Mouse (Mus musculus): Measurements from ENCODE around the gene Elavl3.
"Not testable (repeated sequence)": the region's sequence is repeated elsewhere in the genome, so short reads cannot be mapped to it uniquely, and the experiment has no call there.

Elavl3 gene

GRCm38 (mm10) chr9:22051958-22052254 is at the start of gene Elavl3:
Gene Elavl3, minus strand, starts transcription at chr9:22052023.
- DNase-seq (ENCODE audit: extremely low spot score, low spot score), result peak; percentile 80

DNA sequence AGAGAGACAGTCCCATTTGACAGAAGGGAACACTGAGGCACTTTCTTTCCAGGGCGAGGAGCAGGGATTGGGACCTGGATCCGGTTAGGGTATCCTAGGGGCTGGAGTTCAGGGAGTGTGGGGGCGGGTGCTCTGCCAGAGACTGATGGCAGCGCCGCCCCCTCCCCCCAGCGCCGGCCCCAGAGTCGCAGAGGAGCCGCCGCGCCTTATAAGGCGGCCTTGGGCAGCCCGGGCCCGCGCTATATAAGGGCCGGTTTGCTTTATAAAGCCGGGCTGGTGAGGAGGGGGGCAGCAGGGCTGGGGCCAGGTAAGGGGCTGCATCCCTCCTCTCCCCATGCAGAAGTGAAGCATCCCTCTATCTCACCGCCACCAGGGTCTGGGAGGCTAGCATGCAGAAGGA is 48.1 kb upstream of the Elavl3 start:
- no peak for DNase-seq (ENCODE audit: extremely low spot score, low spot score)

- no peak for DNase-seq (ENCODE audit: extremely low spot score, low spot score)
These were observed 47.3 kb upstream of the Elavl3 start, which contains the start of gene Cnn1 for GRCm38 (mm10) chr9:22098993-22099696. Gene Cnn1, plus strand, starts transcription at chr9:22099216.

DNA sequence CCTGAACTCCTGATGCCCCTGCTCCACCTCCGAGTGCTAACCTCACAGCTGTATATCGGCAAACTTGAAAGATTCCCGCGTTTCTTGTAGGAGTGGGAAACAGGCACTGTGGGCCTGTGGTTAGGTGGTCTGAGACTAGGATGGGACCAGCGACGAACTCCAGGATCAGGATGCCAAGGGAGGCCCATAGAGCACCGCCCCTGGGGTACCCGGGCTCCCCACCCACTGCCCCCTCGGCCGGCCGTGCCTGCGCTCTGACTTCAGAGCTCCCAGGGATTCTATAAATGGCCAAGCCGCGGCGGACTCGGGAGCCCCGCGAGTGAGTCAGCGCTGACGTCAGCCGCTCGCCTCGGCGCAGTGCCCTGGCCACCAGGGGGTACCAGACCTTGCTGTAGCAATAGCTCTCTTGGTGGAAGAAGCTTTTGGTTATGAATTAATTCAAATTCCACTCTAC is 44.1 kb upstream of the Elavl3 start:
- peak; percentile 80 for DNase-seq (ENCODE audit: extremely low spot score, low spot score)

GRCm38 (mm10) chr9:22092746-22093145 is 40.9 kb upstream of the Elavl3 start:
- DNase-seq (ENCODE audit: extremely low spot score, low spot score), result no peak

GRCm38 (mm10) chr9:22089986-22090385 is 38.2 kb upstream of the Elavl3 start:
- DNase-seq (ENCODE audit: extremely low spot score, low spot score), result no peak

DNA sequence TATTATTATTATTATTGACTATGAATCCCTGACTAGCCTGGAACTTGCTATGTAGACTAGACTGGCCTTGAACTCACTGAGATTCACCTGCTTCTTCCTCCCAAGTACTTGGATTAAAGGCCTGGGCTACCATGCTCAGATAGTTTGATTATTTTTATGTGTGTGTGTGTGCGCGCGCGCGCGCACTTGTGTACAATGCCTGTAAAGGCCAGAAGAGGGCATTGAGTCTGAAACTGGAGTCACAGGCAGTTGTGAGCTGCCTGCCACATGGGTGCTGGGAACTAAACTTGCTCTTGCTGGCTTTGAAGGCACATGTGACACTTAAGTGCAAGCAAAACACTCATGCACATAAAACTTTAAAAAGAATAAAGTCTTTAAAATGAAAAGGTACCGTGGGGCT is 37.5 kb upstream of the Elavl3 start:
- no peak for DNase-seq (ENCODE audit: extremely low spot score, low spot score)

GRCm38 (mm10) chr9:22087034-22087618 is 35.3 kb upstream of the Elavl3 start:
- DNase-seq (ENCODE audit: extremely low spot score, low spot score), result no peak

DNA sequence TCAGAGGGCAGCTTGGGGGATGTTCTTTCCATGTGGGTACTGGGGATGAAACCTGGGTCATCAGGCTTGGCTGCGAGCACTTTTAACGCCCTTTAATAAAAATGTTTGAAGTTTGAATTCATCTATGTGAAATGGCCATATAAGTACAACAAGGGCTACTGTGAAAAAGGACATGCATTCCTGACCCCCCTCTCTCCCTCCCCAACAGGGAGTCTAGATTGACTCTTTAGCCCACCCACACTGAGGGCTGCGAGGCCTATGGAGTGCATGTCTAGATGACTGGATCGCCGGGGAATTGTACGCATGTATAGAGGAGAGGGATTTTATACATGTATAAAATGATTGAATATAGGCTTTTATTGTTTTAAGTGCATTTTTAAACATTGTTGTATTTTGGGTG is 34.2 kb upstream of the Elavl3 start:
- DNase-seq (ENCODE audit: extremely low spot score, low spot score), result no peak

DNA sequence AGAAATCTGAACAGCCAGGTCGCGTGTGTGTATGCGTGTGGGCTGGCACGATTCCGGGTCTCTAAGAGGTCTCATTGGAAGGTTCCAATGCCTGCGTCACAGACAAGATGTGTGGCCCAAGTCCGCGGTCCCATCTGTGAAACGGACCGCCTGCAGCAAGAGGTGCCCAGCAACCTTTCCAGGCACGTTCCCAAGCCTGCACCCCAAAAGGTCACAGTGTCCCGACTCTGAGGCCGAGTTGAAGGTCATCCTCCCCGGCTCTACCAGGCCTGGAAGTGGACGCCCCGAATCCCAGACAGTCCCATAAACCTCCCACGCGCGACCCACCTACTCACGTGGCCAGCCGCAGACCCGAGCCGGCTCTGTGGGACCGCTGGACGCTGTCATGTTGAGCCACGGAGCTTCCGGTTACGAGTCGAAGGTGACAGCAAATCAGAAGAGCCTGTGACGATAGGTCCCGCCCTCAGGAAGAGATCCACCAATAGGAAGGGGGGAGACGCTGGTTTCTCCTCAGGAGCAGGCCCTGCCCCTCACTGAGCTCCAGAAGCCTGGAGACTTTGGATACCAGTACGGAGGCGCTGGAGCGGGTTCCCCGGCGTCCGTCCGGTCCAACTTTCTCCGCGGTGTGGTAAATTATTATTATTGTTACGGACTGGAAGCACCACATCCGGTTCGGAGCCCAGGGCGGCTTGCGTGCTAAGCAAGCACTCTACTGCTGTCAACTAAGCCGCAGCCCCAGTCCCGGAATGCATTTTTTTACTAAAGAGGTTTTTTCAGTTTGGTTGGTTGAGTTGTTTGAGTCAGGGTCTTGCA is 33.4 kb upstream of the Elavl3 start, which contains the start of gene Ecsit:
TSS of gene Ecsit (minus strand) at position 417 of the 813 bp plus-strand sequence.
- peak; percentile 87 for DNase-seq (ENCODE audit: extremely low spot score, low spot score)

DNA sequence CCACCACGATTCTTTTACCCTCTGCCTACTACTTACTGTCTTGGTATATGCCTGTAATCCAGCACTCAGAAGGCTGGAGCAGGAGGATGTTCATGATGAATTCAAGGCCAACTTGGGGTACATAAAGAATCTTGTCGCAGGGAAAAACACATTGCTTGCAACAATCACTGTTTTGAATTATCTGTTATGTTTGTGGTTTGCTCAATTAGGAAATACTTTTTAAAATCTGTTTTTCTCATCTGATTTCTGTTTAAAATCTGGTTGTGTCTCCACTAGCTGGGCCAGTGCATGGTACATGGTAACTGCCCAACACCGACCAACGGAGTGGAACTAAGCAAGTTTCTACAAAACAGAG is 32.8 kb upstream of the Elavl3 start:
- DNase-seq (ENCODE audit: extremely low spot score, low spot score), result no peak

DNA sequence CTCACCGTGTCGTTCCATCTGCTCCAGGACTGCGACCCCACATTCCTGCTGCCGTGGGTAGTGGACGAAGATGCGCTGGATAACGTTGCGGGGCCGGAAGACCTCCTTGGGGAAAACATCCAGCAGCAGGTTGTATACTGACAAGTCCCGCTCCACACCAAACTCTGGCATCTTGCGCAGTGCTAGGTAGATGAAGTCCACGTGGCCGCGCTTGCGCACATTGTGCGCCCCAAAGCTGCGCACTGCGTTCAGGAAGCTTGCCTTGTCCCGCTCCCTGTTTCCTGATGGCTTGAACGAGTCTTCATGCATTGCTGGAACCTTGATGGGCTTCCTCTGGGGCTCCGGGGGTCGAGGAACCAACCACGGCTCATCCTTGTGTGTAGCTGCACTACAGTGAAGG is 24.4 kb upstream of the Elavl3 start:
- DNase-seq (ENCODE audit: extremely low spot score, low spot score), result no peak

DNA sequence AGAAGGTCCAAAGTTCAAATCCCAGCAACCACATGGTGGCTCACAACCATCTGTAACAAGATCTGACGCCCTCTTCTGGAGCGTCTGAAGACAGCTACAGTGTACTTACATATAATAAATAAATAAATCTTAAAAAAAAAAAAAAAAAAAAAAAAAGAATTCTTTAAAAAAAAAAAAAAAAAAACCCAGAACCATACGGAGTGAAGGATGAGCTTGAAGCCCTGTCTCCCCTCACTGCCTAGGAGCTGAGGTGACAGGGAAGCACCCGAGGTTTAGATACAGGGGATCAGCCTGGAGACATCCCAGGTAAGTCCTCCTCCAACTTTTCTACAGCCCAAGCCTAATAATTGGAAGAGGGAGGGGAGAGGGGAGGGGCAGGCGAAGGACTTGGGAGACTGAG is 24.0 kb upstream of the Elavl3 start:
- DNase-seq (ENCODE audit: extremely low spot score, low spot score), result not testable (repeated sequence)

DNA sequence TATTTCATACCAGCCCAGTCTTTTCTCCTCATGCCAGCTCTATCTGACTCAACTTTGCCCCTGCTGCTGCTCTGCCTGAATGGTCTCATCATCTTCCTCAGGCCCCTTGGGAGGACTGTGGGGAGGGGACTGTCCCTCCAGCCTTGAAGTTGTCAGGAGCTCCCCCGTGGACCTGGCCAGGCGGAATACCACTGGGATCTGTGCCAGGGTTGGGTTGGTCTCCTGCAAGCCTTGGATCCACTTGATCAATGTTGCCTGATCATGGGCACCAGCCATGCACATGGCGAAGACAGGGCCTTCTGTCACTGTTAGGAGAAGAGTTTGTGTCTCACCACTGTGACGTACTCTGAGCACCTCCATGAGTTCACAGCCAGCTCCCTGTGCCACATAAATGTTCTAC is 20.5 kb upstream of the Elavl3 start:
- DNase-seq (ENCODE audit: extremely low spot score, low spot score), result no peak

DNA sequence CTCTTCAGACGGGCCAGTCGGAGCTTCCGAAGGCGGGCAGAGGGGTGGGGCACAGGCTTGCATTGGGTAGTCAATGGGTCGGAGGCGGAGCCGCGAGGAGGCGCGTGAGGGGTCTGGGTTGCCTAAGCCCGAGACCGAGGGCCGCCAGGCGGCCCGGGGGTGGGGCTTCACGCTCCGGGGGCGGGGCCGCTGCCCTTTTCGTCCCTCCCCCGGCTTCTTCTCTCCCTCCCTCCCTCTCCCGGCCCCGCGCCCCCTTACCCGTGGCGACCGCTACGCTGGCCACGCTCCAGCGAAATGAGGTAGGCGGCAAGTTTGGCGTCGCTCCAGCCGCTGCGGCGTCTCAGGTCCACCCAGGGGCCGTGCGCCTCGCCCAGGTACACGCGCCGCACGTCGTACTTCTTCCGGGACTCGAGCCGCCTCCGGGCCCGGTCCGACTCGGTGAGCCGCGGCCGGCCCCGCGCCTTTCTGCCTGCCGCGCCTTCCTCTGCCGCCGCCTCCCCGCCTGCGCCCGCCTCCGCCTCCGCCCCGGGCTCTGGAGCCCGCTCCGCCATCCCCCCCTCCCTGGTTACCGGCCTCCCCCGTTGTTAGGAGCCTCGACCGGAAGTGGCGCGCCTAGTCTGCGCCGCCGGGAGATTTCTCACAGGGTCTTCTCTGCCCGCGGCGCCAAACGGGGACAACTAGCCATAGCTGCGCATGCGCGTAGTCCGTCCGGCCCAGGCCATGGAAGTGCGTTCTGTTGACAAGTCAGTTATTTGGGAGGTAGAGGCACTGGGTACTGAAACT is 19.2 kb upstream of the Elavl3 start, which contains the start of the genes Gm49318 and Zfp653:
TSS of gene Gm49318 (minus strand) at position 469 of the 783 bp plus-strand sequence.
TSS of gene Zfp653 (minus strand) at position 586 of the 783 bp plus-strand sequence.
- peak; percentile 95 for DNase-seq (ENCODE audit: extremely low spot score, low spot score)

GRCm38 (mm10) chr9:22069881-22070553 is 18.2 kb upstream of the Elavl3 start:
- no peak for DNase-seq (ENCODE audit: extremely low spot score, low spot score)

- no peak for DNase-seq (ENCODE audit: extremely low spot score, low spot score)
These were observed 15.4 kb upstream of the Elavl3 start for GRCm38 (mm10) chr9:22067195-22067594.

GRCm38 (mm10) chr9:22066433-22066832 is 14.6 kb upstream of the Elavl3 start:
- DNase-seq (ENCODE audit: extremely low spot score, low spot score), result no peak

DNA sequence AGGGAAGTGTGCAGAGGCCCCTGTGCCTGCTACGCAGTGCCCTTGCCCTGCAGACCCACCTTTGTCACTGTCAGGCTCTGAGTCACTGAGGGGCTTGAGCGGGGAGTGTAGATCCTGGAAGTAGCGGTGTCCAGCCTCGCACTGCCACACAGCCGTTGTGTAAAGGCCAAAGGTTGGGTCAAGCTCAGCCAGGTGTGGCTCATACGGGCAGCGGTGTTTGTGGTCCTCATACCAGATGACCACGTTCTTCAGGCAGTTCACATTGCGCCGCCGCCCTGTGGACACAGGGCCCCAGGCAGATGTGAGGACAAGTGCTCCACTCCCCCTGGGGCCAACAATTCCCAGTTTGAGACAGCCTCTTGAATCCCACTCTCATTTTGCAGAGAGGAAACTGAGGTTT is 13.8 kb upstream of the Elavl3 start:
- DNase-seq (ENCODE audit: extremely low spot score, low spot score), result no peak

DNA sequence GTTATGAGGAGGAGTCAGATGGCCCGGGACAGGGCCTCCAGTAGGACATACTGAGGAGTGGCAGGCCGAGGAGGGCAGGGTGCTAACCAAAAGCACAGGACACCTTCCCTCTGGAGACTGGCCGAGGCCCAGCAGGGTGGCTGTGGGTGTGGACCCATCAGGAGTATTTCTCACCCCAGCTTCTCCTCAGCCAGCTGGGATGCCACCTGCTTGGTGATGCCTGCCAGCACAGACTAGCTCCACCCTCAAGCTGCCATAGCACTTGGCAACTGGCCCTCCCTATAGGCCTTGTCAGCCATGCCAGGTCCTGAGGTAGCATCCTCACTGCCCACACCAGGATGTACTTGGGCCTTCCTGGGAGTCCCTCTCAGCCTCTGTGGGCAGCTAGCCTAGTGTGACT is 12.5 kb upstream of the Elavl3 start:
- no peak for DNase-seq (ENCODE audit: extremely low spot score, low spot score)

DNA sequence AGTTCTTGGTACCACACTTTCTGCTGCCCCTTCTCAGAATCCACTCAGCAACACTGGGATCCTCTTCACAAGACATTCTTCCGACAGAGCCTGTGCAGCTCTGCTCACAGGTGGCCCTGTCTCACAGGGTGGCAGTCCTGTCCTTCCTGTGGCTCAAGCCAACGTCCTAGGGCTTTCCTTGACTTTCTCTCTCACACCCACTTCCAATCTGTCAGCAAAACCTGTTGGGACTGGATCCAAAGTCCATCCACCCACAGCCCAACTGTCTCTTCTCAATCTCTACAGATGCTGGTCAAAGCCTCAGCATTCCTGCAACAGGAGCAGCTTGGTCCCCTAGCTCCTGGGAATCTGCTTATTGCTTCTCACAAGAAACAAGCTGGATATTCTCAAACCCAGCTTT is 9.5 kb upstream of the Elavl3 start:
- DNase-seq (ENCODE audit: extremely low spot score, low spot score), result no peak

Data from neural tube, embryonic 10.5 days (tissue).